Mouse (Mus musculus): ENCODE results near the gene Actbl2. TPM values are rescaled to one million over a fixed set of nuclear protein-coding genes. Genes with fewer than 3 reads are reported as not detected.

The Actbl2 gene
- total and polyA plus RNA-seq, 3 experiments: not detected

DNA sequence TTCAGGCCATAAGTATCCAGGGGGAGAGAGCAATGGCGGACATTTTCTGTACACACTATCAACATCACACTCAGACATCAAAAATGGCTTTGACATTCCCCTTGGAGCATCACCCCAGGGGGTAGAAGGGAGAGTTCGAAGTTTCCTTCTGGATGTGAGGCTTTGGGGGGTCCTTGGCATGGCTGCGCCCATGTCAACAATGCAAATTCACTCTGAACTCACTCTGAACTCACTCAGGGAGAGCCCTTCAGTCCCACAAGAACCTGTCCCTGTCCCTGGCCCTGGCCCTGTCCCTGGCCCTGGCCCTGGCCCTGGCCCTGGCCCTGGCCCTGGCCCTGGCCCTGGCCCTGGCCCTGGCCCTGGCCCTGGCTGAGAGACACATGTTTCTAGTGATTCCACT, 8.9 kb downstream of the Actbl2 start:
- in situ Hi-C loops (cut with MboI; ENCODE audit: low pct_ligation_motif_present, low pct_unique_long_range_greater_than_20kb, low sequenced_read_pairs) (no loop called here), dilution Hi-C loops (cut with MboI; ENCODE audit: extremely low pct_ligation_motif_present, extremely low pct_unique_long_range_greater_than_20kb, low sequenced_read_pairs) (no loop called here)
- H3K79me2 ChIP-seq (replicated peaks; ENCODE audit: control insufficient read depth, extremely low read depth, insufficient read depth, poor library complexity, severe bottlenecking): no peaks in the 10 kb centered on the region
- no peaks in the 10 kb centered on the region for H3K9me3 ChIP-seq (replicated peaks; ENCODE audit: low read length)
- H3K27me3 ChIP-seq (replicated peaks): no peaks in the 10 kb centered on the region
- peaks cover 0 to 7% of the 10 kb centered on the region in 2 experiments; a peak in 1 of 4 replicates for H3K4me1 ChIP-seq (ENCODE audit: control insufficient read depth in 1 of 2, insufficient read depth in 2 of 2)
- no peak for TF ChIP-seq ZMIZ1 (IDR thresholded peaks at IDR 0.05; ENCODE audit: low read depth, low read length)
- no peak for TF ChIP-seq USF2 (conservative IDR thresholded peaks at IDR 0.05; ENCODE audit: low read depth, low read length)
- TF ChIP-seq USF1 (IDR thresholded peaks at IDR 0.05; ENCODE audit: low read depth, low read length): no peak
- no peak for TF ChIP-seq MYC (IDR thresholded peaks at IDR 0.05; ENCODE audit: low read depth, low read length)
- TF ChIP-seq KAT2A (IDR thresholded peaks at IDR 0.05; ENCODE audit: insufficient replicate concordance, low read length): no peak
- TF ChIP-seq RCOR1 (conservative IDR thresholded peaks at IDR 0.05; ENCODE audit: low read depth, low read length): no peak
- no peak for TF ChIP-seq BHLHE40 (IDR thresholded peaks at IDR 0.05; ENCODE audit: low read depth, low read length)
- no peak for TF ChIP-seq PAX5 (IDR thresholded peaks at IDR 0.05; ENCODE audit: low read length)
- TF ChIP-seq CHD2 (IDR thresholded peaks at IDR 0.05; ENCODE audit: low read length): no peak
- TF ChIP-seq ZKSCAN1 (IDR thresholded peaks at IDR 0.05; ENCODE audit: borderline replicate concordance, low read depth, low read length): no peak
- TF ChIP-seq NRF1 (IDR thresholded peaks at IDR 0.05; ENCODE audit: low read depth, low read length): no peak
- no peak for TF ChIP-seq ELF1 (IDR thresholded peaks at IDR 0.05; ENCODE audit: low read depth, low read length)
- no peak for TF ChIP-seq EP300 (IDR thresholded peaks at IDR 0.05; ENCODE audit: low read length)
- no peak for TF ChIP-seq SMC3 (IDR thresholded peaks at IDR 0.05; ENCODE audit: low read depth, low read length)
- TF ChIP-seq TCF12 (IDR thresholded peaks at IDR 0.05; ENCODE audit: low read depth, low read length): no peak
- no peak for TF ChIP-seq JUND (conservative IDR thresholded peaks at IDR 0.05; ENCODE audit: low read depth, low read length)
- TF ChIP-seq POLR2A (IDR thresholded peaks at IDR 0.05; ENCODE audit: low read depth, low read length): no peak
- no peak for TF ChIP-seq SIN3A (IDR thresholded peaks at IDR 0.05; ENCODE audit: low read length)
- TF ChIP-seq ZC3H11A (IDR thresholded peaks at IDR 0.05; ENCODE audit: low read depth, low read length): no peak
- no peak for DNase-seq (ENCODE audit: extremely low read depth)
- H3K9ac ChIP-seq (ENCODE audit: insufficient read depth, low read depth): no peak overlapping the region
- H3K4me3 ChIP-seq (replicated peaks in 1 of 3; ENCODE audit: low read depth in 2 of 3, low read length in 2 of 3, poor library complexity in 1 of 3): no peak overlapping the region
- H3K4me2 ChIP-seq (ENCODE audit: insufficient read depth, low read depth, poor library complexity, severe bottlenecking): no peak overlapping the region
- H3K36me3 ChIP-seq (replicated peaks in 1 of 2; ENCODE audit: control insufficient read depth in 1 of 2, insufficient read depth in 1 of 2, low read length in 1 of 2): no peaks in the 10 kb centered on the region
- no peak overlapping the region for H3K27ac ChIP-seq (ENCODE audit: insufficient read depth, low read depth)

DNA sequence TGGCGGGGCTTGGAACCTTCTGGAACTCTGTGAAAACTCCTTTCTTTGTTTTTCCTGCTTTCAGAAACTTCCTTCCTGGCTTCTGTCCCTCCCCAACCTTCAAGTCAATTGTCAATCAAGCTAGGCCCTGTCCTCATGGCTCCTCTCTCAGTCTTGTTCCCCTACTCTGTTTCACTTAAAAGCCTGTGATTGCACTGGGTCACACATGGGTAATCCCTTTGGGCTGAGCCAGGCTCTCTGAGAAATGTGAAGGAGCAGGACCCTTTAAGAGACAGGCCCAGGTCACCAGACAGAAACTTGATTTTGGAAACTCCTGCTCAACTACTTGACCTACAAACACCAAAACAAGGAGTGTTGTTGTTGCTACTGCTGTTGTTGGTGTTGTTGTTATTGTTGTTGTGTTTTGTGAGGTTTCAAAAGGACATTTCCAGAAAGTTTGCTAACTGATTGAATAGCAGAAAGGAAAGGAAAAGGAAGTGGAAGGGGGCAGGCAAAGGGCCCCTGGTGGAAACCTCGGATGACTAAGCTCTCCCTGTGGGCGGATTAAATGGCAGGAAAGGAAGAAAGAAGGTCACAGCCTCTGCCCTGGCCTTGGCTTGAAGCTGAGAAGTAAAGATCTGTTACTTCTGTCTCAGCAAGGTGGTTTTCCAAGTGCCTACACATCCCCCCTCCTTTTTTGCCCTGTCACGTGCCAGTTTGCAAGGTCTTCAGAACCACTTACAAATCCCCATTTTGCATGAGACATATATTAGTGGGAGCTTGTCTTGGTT, 10.6 kb downstream of the Actbl2 start:
- H3K4me1 ChIP-seq (ENCODE audit: control insufficient read depth in 1 of 2, insufficient read depth in 2 of 2): peaks cover 0 to 7% of the 10 kb centered on the region in 2 experiments; a peak in 1 of 4 replicates
- dilution Hi-C loops (cut with MboI; ENCODE audit: extremely low pct_ligation_motif_present, extremely low pct_unique_long_range_greater_than_20kb, low sequenced_read_pairs): no loop called here
- no peak for DNase-seq (ENCODE audit: extremely low read depth)

More for the DNA sequence above, 10.6 kb downstream of the Actbl2 start:
- Histone ChIP-seq H3K36me3 (replicated peaks in 1 of 2; ENCODE audit: control insufficient read depth in 1 of 2, insufficient read depth in 1 of 2, low read length in 1 of 2) (no peaks in the 10 kb centered on the region), H3K4me2 (ENCODE audit: insufficient read depth, low read depth, poor library complexity, severe bottlenecking) (no peak overlapping the region), H3K27ac (ENCODE audit: insufficient read depth, low read depth) (no peak overlapping the region), H3K9ac (ENCODE audit: insufficient read depth, low read depth) (no peak overlapping the region), H3K4me3 (replicated peaks in 1 of 3; ENCODE audit: low read depth in 2 of 3, low read length in 2 of 3, poor library complexity in 1 of 3) (no peak overlapping the region), H3K9me3 (replicated peaks; ENCODE audit: low read length) (no peaks in the 10 kb centered on the region), H3K79me2 (replicated peaks; ENCODE audit: control insufficient read depth, extremely low read depth, insufficient read depth, poor library complexity, severe bottlenecking) (no peaks in the 10 kb centered on the region), H3K27me3 (replicated peaks) (no peaks in the 10 kb centered on the region)
- in situ Hi-C loops (cut with MboI; ENCODE audit: low pct_ligation_motif_present, low pct_unique_long_range_greater_than_20kb, low sequenced_read_pairs): no loop called here
- TF ChIP-seq BHLHE40 (IDR thresholded peaks at IDR 0.05; ENCODE audit: low read depth, low read length) (no peak), HCFC1 (IDR thresholded peaks at IDR 0.05; ENCODE audit: low read depth, low read length) (no peak)

Measured in CH12.LX (cell line).